Mouse (Mus musculus) E14TG2a.4 (cell line): ENCODE data around the gene Sbno2.

Experiments
- H3K27me3 ChIP-seq: 2 replicates; pipeline ENCODE4 v1.6.1; 2014; ENCODE audit warnings: low read length, control low read depth; ENCODE audit not compliant: insufficient read depth
- H3K36me3 ChIP-seq: 2 replicates; pipeline ENCODE4 v1.6.1; 2014; ENCODE audit warnings: low read length, control low read depth; ENCODE audit not compliant: insufficient read depth
- H3K4me1 ChIP-seq: replicated peaks from 2 replicates; pipeline ENCODE4 v1.6.1; 2014; ENCODE audit warnings: low read depth, low read length, control low read depth
- H3K4me3 ChIP-seq: replicated peaks from 2 replicates; pipeline ENCODE4 v1.5.1; 2014; ENCODE audit warnings: mild to moderate bottlenecking, low read length
- H3K9me3 ChIP-seq: 2 replicates; pipeline ENCODE4 v1.6.1; 2014; ENCODE audit warnings: low read length, control low read depth
- CTCF ChIP-seq: conservative IDR thresholded peaks from 2 replicates; pipeline ENCODE4 v1.5.1; 2014; ENCODE audit warnings: low read length
- NANOG ChIP-seq: IDR thresholded peaks from 2 replicates; pipeline ENCODE4 v1.6.1; 2014; ENCODE audit warnings: borderline replicate concordance, low read length, mixed read lengths
- POU5F1 ChIP-seq: IDR thresholded peaks from 2 replicates; pipeline ENCODE4 v1.6.1; 2014; ENCODE audit warnings: low read length, borderline replicate concordance

Sbno2 gene

GRCm38 (mm10) chr10:80025889-80026288, 79.5 kb downstream of the Sbno2 start:
- Histone ChIP-seq H3K27me3 (no peaks in the 10 kb centered on the region), H3K36me3 (peaks cover 41% of the 10 kb centered on the region)
- TF ChIP-seq POU5F1 (no peak), NANOG (no peak), CTCF (no peak)

GRCm38 (mm10) chr10:80025463-80025862, 79.9 kb downstream of the Sbno2 start:
- H3K36me3 ChIP-seq: peaks cover 37% of the 10 kb centered on the region
- H3K4me1 ChIP-seq: peaks cover 94% of the 10 kb centered on the region
- H3K4me3 ChIP-seq: peak overlapping the region; percentile 48
- H3K27me3 ChIP-seq: no peaks in the 10 kb centered on the region
- no peaks in the 10 kb centered on the region for H3K9me3 ChIP-seq
- TF ChIP-seq POU5F1 (no peak), CTCF (no peak), NANOG (no peak)

More at GRCm38 (mm10) chr10:80025889-80026288, 79.5 kb downstream of the Sbno2 start:
- H3K4me3 ChIP-seq: peak overlapping the region; percentile 48
- H3K9me3 ChIP-seq: no peaks in the 10 kb centered on the region
- H3K4me1 ChIP-seq: peaks cover 94% of the 10 kb centered on the region

GRCm38 (mm10) chr10:80025044-80025347, 80.4 kb downstream of the Sbno2 start:
- Histone ChIP-seq H3K9me3 (no peaks in the 10 kb centered on the region), H3K4me3 (peak overlapping the region; percentile 48), H3K36me3 (peaks cover 37% of the 10 kb centered on the region), H3K27me3 (no peaks in the 10 kb centered on the region), H3K4me1 (peaks cover 94% of the 10 kb centered on the region)
- TF ChIP-seq NANOG (no peak), CTCF (no peak), POU5F1 (no peak)

- H3K4me1 ChIP-seq: peaks cover 99% of the 10 kb centered on the region
- no peaks in the 10 kb centered on the region for H3K9me3 ChIP-seq
- TF ChIP-seq NANOG (no peak), CTCF (no peak), POU5F1 (no peak)
- peaks cover 34% of the 10 kb centered on the region for H3K36me3 ChIP-seq
- H3K27me3 ChIP-seq: no peaks in the 10 kb centered on the region
- H3K4me3 ChIP-seq: peak overlapping the region; percentile 48
Observed at GRCm38 (mm10) chr10:80024229-80025043, 80.9 kb downstream of the Sbno2 start.

GRCm38 (mm10) chr10:80023758-80024157, 81.6 kb downstream of the Sbno2 start:
- TF ChIP-seq CTCF (no peak), POU5F1 (no peak), NANOG (no peak)
- peaks cover 99% of the 10 kb centered on the region for H3K4me1 ChIP-seq
- H3K27me3 ChIP-seq: no peaks in the 10 kb centered on the region
- peaks cover 28% of the 10 kb centered on the region for H3K36me3 ChIP-seq
- H3K4me3 ChIP-seq: no peak overlapping the region
- H3K9me3 ChIP-seq: no peaks in the 10 kb centered on the region

GRCm38 (mm10) chr10:80022806-80023205, 82.6 kb downstream of the Sbno2 start:
- Histone ChIP-seq H3K36me3 (peaks cover 27% of the 10 kb centered on the region), H3K9me3 (no peaks in the 10 kb centered on the region), H3K4me1 (peaks cover 96% of the 10 kb centered on the region), H3K4me3 (no peak overlapping the region), H3K27me3 (0 out of 2 replicates have a peak, but pooled peaks cover 2% of the 10 kb centered on the region)
- no peak for TF ChIP-seq POU5F1
- no peak for TF ChIP-seq CTCF
- TF ChIP-seq NANOG: no peak

GRCm38 (mm10) chr10:80022164-80022563, 83.2 kb downstream of the Sbno2 start:
- Histone ChIP-seq H3K4me3 (0 out of 2 replicates have a peak overlapping the region, but pooled peaks have one; percentile 26), H3K4me1 (peaks cover 96% of the 10 kb centered on the region), H3K36me3 (peaks cover 21% of the 10 kb centered on the region), H3K9me3 (no peaks in the 10 kb centered on the region), H3K27me3 (0 out of 2 replicates have a peak, but pooled peaks cover 3% of the 10 kb centered on the region)
- TF ChIP-seq NANOG (no peak), CTCF (no peak), POU5F1 (no peak)

GRCm38 (mm10) chr10:80021320-80021641, 84.1 kb downstream of the Sbno2 start:
- Histone ChIP-seq H3K4me1 (peaks cover 96% of the 10 kb centered on the region), H3K27me3 (0 out of 2 replicates have a peak, but pooled peaks cover 3% of the 10 kb centered on the region), H3K36me3 (peaks cover 12% of the 10 kb centered on the region), H3K4me3 (peak overlapping the region; percentile 32; the same call in 1 of the 2 replicates), H3K9me3 (no peaks in the 10 kb centered on the region)
- TF ChIP-seq NANOG (no peak), CTCF (no peak), POU5F1 (no peak)
